Mouse (Mus musculus) left cerebral cortex, adult 18-20 months (tissue): ENCODE measurements at regions not wholly inside any gene's neighbourhood (a gene's known extent, or its start where the extent isn't known, plus 50 kb on each side); places are given as distances from the start of the nearest gene placed in this dataset.
A peak's percentile ranks its signal among the peaks of the same experiment; 100 is the strongest.

Experiments
- DNase-seq, 2 experiments: peaks; one replicate each; pipeline ENCODE4 v3.0.0; 2021 to 2022; ENCODE audit warnings: low spot score in 2 of 2, mixed read lengths in 1 of 2

DNA sequence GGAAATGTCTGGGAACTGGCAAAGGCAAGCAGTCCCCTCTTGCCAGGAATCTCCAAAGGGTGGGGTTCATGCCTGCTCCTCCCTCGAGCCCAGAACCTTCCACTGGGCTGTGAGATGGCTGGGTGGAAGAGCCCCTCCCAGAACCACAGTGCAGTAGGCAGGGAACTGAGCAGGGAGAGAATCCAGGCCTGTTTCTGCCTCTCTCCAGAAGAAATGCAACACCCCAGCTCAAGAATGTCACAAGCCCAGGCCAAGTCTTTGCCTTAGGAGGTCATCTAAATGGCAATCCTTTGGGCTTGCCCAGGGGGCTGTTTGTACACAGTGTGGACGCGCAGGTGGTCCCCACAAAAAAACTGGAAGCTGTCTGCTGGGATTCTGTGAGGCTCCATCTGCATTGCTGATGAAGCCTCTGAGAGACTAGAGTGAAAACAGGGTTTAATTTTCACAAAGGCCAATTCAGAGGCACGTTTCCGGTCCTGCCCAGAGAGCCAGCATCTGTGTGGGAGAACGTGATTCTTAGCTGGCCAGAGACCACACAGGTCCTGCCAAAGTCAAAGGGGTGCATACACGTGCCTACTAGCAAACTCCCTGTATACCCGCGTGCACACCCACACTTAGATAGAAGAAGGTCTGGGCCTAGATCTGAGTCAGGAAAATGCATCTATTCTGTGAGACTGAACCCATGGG lies 129.0 kb downstream of the Hmg20a start:
- DNase-seq, result no peak

DNA sequence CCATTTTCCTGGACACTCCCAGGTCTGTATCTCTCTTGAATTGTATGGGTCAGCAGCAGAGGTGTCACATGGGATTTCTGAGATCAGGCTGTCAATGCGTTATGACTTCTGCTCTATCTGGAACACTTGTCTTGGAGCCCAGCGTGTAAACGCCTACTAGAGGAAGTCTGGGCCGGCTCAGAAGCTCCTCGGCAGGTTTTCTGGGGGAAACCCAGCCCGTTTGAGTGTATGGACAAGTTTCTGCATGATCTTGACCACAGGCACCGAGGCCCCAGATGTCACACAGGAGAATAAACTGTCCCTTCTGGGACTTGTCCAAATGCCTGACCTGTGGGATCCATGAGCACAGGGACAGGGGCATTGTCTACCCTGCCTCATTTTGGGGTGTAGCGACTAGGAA lies 131.4 kb downstream of the Hmg20a start:
- DNase-seq, result no peak

GRCm38 (mm10) chr9:56550178-56550577 lies 131.8 kb downstream of the Hmg20a start:
- DNase-seq, result no peak

DNA sequence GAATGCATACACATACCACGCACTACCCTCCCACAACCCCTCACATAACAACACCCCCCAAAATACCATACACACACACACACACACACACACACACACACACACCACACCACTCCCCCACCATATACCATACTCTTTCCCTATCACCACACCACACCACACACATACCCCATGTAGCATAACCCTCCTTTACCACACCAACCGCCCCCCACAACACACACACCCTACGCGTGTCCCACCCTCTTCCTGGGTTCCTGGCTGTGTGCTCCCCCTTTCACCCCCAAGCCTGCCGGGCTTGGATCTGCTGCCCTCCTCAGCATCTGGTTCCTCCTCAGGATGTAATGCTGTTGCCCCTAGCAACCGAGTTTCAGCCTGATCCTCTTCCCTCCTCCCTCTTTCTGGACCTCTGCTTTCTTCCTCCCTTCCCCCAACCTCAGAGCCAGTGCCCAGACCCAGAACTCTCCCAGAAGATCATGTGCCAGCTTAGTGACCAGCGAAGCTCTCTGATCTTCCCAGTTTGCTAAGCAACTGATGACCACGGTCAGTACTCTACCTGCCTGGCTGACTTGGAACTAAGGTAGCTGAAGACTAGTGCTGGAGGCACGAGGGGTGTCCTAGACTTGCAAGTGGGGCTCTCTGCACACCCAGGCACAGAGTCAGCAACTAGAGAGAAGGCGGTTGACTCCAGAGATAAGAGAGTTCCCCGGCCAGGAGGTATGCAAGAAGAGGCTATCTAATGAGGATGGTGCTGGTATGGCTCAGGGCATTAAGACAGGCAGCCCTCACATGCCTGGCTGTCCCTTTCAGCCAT lies 133.2 kb downstream of the Hmg20a start:
- no peak for DNase-seq

- DNase-seq, result no peak
Measured at GRCm38 (mm10) chr9:56552187-56552686, 133.8 kb downstream of the Hmg20a start.

DNA sequence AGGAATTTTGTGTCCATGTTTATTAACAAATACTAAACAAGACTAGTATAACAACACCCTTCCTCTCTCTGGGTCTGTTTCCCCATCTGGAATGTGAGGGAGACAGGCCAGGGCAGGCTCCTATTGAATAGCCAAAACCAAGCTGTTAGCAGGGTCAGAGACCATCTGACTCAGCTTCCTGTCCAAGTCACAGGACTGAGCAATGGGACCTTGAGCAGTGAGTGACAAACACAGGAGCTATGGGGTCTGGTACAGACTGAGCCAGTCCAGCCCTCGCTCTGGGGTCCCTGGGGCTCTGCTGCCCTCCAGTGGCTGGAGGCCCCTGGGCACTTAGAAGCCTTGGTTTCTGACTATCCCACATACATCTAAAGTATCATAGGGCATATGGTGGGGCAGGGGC lies 134.4 kb downstream of the Hmg20a start:
- DNase-seq, result peak; percentile 59 to 71

DNA sequence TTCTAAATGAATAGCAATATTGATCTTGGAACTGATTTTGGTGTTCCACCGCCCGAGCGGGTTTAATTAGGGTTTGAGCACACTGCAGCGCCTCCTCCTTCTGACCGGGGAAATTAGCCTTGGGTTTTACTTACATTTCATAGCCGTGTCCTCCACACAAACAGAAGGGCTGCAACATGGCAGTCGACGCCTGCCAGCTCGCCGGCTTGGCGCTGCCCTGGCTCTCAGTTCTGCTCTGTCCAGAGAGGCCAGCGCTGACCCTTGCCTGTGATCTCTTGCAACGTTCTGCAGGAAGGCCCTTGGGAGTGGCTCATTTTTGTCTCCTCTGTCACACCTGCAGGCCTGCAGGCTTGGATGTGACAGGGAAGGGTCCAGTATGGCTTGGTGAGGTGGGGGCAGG lies 135.2 kb downstream of the Hmg20a start:
- DNase-seq, result no peak

DNA sequence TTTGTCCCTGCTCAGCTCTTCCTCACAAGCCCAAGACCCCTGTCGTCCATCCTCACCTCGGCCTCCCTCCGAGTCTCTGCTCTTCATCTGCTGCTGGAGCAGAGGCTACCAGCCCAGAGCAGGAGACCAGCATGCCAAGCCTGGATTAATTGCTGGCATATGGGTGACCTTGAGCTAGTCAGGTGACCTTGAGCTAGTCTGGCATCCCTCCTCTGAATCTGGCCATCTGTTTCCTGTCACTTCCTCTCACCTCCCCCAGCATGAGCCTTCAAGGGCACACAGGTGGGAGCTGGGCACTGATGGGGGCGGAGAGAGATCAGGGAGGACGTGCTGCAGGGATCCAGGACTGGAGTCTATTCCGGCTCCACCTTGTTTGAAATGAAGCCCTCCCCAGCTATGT lies 135.7 kb downstream of the Hmg20a start:
- no peak for DNase-seq

DNA sequence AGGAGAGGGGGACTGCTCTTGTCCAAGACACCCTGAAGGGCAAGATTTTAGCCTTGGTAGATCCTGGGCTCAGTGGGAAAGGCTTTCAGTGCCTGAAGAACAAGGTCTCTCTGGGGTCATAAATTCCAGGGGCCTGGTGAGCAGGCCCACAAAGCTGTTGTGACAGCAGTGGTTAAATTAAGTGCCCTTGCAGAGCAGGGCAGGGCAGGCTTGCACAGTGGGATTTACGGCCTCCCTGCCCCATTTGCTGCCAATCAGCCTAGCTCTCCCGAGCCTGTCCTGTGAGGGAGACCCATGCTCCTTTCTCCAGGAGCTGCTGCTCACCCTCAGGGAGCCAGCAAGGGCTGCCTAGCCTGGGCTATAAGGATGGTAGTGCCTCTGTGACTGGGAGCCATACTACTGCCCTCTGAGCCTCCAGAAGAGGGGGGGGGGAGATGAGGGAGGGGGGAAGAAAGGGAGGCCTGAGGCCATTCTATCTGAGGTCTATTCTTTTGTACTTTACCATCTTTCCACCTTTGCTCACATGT lies 141.3 kb downstream of the Hmg20a start:
- DNase-seq, result no peak

- no peak for DNase-seq
Measured at GRCm38 (mm10) chr9:56562440-56562839, 144.0 kb downstream of the Hmg20a start.

DNA sequence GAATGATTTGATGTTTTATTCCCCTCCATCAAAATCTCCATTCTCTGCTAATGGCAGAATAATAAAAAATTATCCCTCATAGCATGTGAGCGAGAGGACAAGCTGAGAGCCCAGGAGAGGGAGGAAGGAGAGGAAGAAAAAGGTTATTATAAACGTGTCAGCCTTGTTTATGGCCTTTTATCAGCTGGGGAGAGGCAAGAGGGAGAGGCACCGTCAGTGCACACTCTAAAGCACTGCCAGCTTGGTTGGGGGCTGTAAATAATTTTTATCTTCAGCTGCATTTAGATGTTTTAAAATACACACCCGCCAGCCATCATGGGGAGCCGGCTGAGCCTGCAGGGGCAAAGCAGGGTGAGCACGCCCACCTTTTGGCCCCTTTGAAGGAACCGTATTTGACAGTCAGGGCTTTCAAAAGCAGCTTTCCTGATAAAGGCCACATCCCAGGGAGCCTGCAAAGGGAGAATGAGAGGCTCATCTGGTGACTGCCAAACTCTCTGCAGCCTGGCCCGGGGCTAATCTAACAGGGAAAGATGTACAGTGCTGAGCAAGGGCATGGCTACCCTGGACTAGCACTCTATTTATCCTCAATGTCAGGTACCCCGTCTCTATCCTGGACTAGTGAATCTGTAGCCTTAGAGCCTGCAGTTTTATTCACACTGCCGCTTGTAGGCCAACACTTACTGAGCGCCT lies 145.8 kb downstream of the Hmg20a start:
- no peak for DNase-seq
